Mouse (Mus musculus): ENCODE measurements at regions not wholly inside any gene's neighbourhood (a gene's known extent, or its start where the extent isn't known, plus 50 kb on each side); places are given as distances from the start of the nearest gene placed in this dataset.

- no peak for DNase-seq (ENCODE audit: low read depth, low spot score)
These were observed 54.0 kb upstream of the Satb2 start for GRCm38 (mm10) chr1:57032407-57032806.

GRCm38 (mm10) chr1:57033244-57033643 is 54.8 kb upstream of the Satb2 start:
- no peak for DNase-seq (ENCODE audit: low read depth, low spot score)

GRCm38 (mm10) chr1:57034411-57034810 is 56.0 kb upstream of the Satb2 start:
- DNase-seq (ENCODE audit: low read depth, low spot score) = no peak

GRCm38 (mm10) chr1:57036382-57036781 is 57.9 kb upstream of the Satb2 start:
- no peak for DNase-seq (ENCODE audit: low read depth, low spot score)

GRCm38 (mm10) chr1:57040201-57040600 is 61.8 kb upstream of the Satb2 start:
- no peak for DNase-seq (ENCODE audit: low read depth, low spot score)

- DNase-seq (ENCODE audit: low read depth, low spot score) = no peak
These were observed 63.1 kb upstream of the Satb2 start for GRCm38 (mm10) chr1:57041578-57041977.

- peak; percentile 85 for DNase-seq (ENCODE audit: low read depth, low spot score)
These were observed 75.4 kb upstream of the Satb2 start for GRCm38 (mm10) chr1:57053836-57054235.

GRCm38 (mm10) chr1:57055976-57056375 is 77.5 kb upstream of the Satb2 start:
- DNase-seq (ENCODE audit: low read depth, low spot score) = peak; percentile 53

GRCm38 (mm10) chr1:57059216-57059615 is 80.8 kb upstream of the Satb2 start:
- no peak for DNase-seq (ENCODE audit: low read depth, low spot score)

- DNase-seq (ENCODE audit: low read depth, low spot score) = peak; percentile 90
These were observed 96.8 kb upstream of the Satb2 start for GRCm38 (mm10) chr1:57075221-57075620.

- peak; percentile 23 for DNase-seq (ENCODE audit: low read depth, low spot score)
These were observed 98.2 kb upstream of the Satb2 start for GRCm38 (mm10) chr1:57076696-57077095.

- DNase-seq (ENCODE audit: low read depth, low spot score) = no peak
These were observed 101.9 kb upstream of the Satb2 start for GRCm38 (mm10) chr1:57080306-57080705.

- no peak for DNase-seq (ENCODE audit: low read depth, low spot score)
These were observed 104.7 kb upstream of the Satb2 start for GRCm38 (mm10) chr1:57083134-57083533.

- DNase-seq (ENCODE audit: low read depth, low spot score) = no peak
These were observed 105.2 kb upstream of the Satb2 start for GRCm38 (mm10) chr1:57083540-57084083.

GRCm38 (mm10) chr1:57095361-57096247 is 117.2 kb upstream of the Satb2 start:
- no peak for DNase-seq (ENCODE audit: low read depth, low spot score)

GRCm38 (mm10) chr1:57096248-57096600 is 117.8 kb upstream of the Satb2 start:
- no peak for DNase-seq (ENCODE audit: low read depth, low spot score)

GRCm38 (mm10) chr1:57096740-57097139 is 118.3 kb upstream of the Satb2 start:
- peak; percentile 37 for DNase-seq (ENCODE audit: low read depth, low spot score)

GRCm38 (mm10) chr1:57100614-57101013 is 122.2 kb upstream of the Satb2 start:
- no peak for DNase-seq (ENCODE audit: low read depth, low spot score)

- DNase-seq (ENCODE audit: low read depth, low spot score) = no peak
These were observed 128.9 kb upstream of the Satb2 start for GRCm38 (mm10) chr1:57107308-57107707.

GRCm38 (mm10) chr1:57120678-57121077 is 142.2 kb upstream of the Satb2 start:
- no peak for DNase-seq (ENCODE audit: low read depth, low spot score)

- DNase-seq (ENCODE audit: low read depth, low spot score) = no peak
These were observed 165.7 kb upstream of the Satb2 start for GRCm38 (mm10) chr1:57144181-57144580.

- no peak for DNase-seq (ENCODE audit: low read depth, low spot score)
These were observed 177.4 kb upstream of the Satb2 start for GRCm38 (mm10) chr1:57155869-57156268.

GRCm38 (mm10) chr1:57164443-57164842 is 186.0 kb upstream of the Satb2 start:
- no peak for DNase-seq (ENCODE audit: low read depth, low spot score)

Measured in 3T3-L1 (cell line).